Mouse (Mus musculus) hematopoietic stem cell, adult 5-6 weeks (primary cell): ENCODE measurements around the gene Wipi1. TPM values are rescaled to one million over a fixed set of nuclear protein-coding genes. Genes with fewer than 3 reads are reported as not detected.

Source experiments
- total RNA-seq: library from RNA; stranded (forward); fragments of 172-1452, 232-1000 nt; gene quantifications from 2 replicates; pipeline ENCODE4 v1.2.3, GENCODE M21; 2017

Wipi1 gene
- total RNA-seq, 1 experiment from 2014 or later = 3.8 TPM

Other genes with a start within 250 kb of the Wipi1 start
- gene Gna13, start 249.1 kb downstream of the Wipi1 start, total RNA-seq = 62.2 and 64.9 TPM in 2 replicates
- 0.10 and 0.19 TPM in 2 replicates for gene 9930022D16Rik, start 198.1 kb downstream of the Wipi1 start, total RNA-seq
- 71.4 and 80.7 TPM in 2 replicates for gene Amz2, start 186.0 kb downstream of the Wipi1 start, total RNA-seq
- 1.2 and 4.4 TPM in 2 replicates for gene Arsg, start 138.6 kb downstream of the Wipi1 start, total RNA-seq
- 9.4 and 10.8 TPM in 2 replicates for gene Slc16a6, start 138.4 kb downstream of the Wipi1 start, total RNA-seq
- 129 and 145 TPM in 2 replicates for gene Prkar1a, start 37.4 kb upstream of the Wipi1 start, total RNA-seq
- gene Fam20a, start 110.3 kb upstream of the Wipi1 start, total RNA-seq = not detected in 2 replicates
- not detected in 2 replicates for gene 1700012B07Rik, start 216.1 kb upstream of the Wipi1 start, total RNA-seq